Mouse (Mus musculus) heart, embryonic 12.5 days (tissue): Measurements from ENCODE around the gene Ptgs1. TPM values are rescaled to one million over a fixed set of nuclear protein-coding genes. Genes with fewer than 3 reads are reported as not detected.

Experiments
- ATAC-seq: fragments of 200-750 bp; cut with Nextera tagmentation; 2 replicates; pipeline ENCODE4 v1.8.0; 2017; ENCODE audit warnings: moderate TSS enrichment, moderate library complexity; ENCODE audit not compliant: insufficient number of reproducible peaks, low FRiP score
- H3K27ac ChIP-seq: fragments of 300-500 bp; sonication (generic); 2 replicates; pipeline ENCODE4 v1.5.1; 2016; ENCODE audit warnings: mild to moderate bottlenecking, moderate library complexity; ENCODE audit not compliant: poor library complexity, severe bottlenecking
- H3K27me3 ChIP-seq: fragments of 300-500 bp; sonication (generic); replicated peaks from 2 replicates; pipeline ENCODE4 v1.6.1; 2016; ENCODE audit warnings: mild to moderate bottlenecking, moderate library complexity
- H3K36me3 ChIP-seq: fragments of 300-500 bp; sonication (generic); 2 replicates; pipeline ENCODE4 v1.6.1; 2016; ENCODE audit warnings: mild to moderate bottlenecking, moderate library complexity
- H3K4me1 ChIP-seq: fragments of 300-500 bp; sonication (generic); replicated peaks from 2 replicates; pipeline ENCODE4 v1.6.1; 2016; ENCODE audit warnings: mild to moderate bottlenecking
- H3K4me2 ChIP-seq: fragments of 300-500 bp; sonication (generic); 2 replicates; pipeline ENCODE4 v1.6.1; 2016; ENCODE audit warnings: mild to moderate bottlenecking, moderate library complexity
- H3K4me3 ChIP-seq: fragments of 300-500 bp; sonication (generic); 2 replicates; pipeline ENCODE4 v1.5.1; 2016; ENCODE audit warnings: mild to moderate bottlenecking
- H3K9ac ChIP-seq: fragments of 300-500 bp; sonication (generic); 2 replicates; pipeline ENCODE4 v1.6.1; 2016; ENCODE audit warnings: mild to moderate bottlenecking, moderate library complexity
- H3K9me3 ChIP-seq: fragments of 300-500 bp; sonication (generic); replicated peaks from 2 replicates; pipeline ENCODE4 v1.6.1; 2016; ENCODE audit warnings: mild to moderate bottlenecking, moderate library complexity
- WGBS: fragments of 180-500 bp; shearing (Covaris S2); methylation state at CpG from one replicate; pipeline ENCODE4 v1.1.7; 2016; 5-methylcytosine and 5-hydroxymethylcytosine counted together
- polyA plus RNA-seq: library from polyadenylated mRNA; unstranded; fragments of >200 nt; fragmentation: Nextera tagmentation; extraction: Ambion mirVana; gene quantifications from 2 replicates; pipeline ENCODE4 v1.2.1, GENCODE M21; 2016

The Ptgs1 gene
- polyA plus RNA-seq, 1 experiment from 2014 or later: 25.5 TPM

DNA sequence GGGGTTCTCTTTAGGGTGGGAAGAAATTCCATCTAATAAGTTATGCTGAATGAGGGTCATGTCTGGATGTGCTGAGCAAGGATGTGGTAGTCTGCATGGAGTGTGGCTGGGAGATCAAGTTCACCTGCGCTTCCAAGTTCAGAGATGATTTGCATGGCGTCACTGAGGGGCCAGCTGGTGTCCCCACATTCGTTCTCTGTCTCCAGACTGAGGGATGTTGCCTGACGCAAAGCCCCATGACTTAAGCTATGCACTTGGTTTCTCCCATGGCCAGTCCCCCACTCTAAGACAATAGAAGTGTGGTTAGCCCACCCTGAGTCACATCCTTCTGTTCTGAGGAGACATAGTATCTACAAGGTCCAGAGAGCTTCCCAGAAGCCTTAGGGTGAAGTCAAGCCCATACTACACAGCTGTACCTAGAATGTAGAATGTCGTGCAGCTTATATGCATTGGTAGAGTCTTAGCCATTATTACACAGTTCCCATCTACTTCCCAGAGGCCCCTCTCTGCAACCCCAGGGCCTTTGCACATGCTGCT is 15.0 kb upstream of the Ptgs1 start:
- Histone ChIP-seq H3K4me2 (no peak overlapping the region), H3K27ac (no peak overlapping the region), H3K4me3 (no peak overlapping the region), H3K4me1 (peaks cover 61% of the 10 kb centered on the region), H3K9ac (no peak overlapping the region), H3K27me3 (peaks cover 22% of the 10 kb centered on the region), H3K36me3 (no peaks in the 10 kb centered on the region), H3K9me3 (no peaks in the 10 kb centered on the region)
- 81% methylated on average over 5 of the region's 5 CpGs for WGBS
- no peak for ATAC-seq

DNA sequence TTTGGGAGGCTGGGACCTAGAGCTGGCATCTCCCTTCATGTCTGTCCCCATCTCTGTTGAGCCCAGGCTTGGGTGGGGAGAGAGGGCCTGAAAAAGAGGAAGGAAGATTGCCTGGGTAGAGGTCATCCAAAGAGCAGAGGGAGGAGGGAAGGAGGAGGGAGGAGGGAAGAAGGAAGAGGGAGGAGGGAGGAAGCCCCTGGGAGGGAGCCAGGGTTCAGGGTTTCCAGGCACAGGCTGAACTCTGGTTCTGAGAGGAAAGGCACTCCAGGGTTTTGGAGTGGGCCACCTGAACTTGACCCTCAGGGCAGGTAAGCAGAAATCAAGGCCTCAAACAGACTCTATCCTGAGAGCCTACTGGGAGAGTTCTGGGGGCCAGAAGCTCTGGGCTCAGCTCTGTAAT is 13.7 kb upstream of the Ptgs1 start:
- Histone ChIP-seq H3K4me1 (peaks cover 53% of the 10 kb centered on the region), H3K4me3 (peak overlapping the region; percentile 13; the same call in 1 of the 2 replicates), H3K27ac (peak overlapping the region; percentile 62), H3K36me3 (no peaks in the 10 kb centered on the region), H3K27me3 (peaks cover 9% of the 10 kb centered on the region), H3K4me2 (peak overlapping the region; percentile 48), H3K9ac (no peak overlapping the region), H3K9me3 (no peaks in the 10 kb centered on the region)
- ATAC-seq: peak; percentile 19

DNA sequence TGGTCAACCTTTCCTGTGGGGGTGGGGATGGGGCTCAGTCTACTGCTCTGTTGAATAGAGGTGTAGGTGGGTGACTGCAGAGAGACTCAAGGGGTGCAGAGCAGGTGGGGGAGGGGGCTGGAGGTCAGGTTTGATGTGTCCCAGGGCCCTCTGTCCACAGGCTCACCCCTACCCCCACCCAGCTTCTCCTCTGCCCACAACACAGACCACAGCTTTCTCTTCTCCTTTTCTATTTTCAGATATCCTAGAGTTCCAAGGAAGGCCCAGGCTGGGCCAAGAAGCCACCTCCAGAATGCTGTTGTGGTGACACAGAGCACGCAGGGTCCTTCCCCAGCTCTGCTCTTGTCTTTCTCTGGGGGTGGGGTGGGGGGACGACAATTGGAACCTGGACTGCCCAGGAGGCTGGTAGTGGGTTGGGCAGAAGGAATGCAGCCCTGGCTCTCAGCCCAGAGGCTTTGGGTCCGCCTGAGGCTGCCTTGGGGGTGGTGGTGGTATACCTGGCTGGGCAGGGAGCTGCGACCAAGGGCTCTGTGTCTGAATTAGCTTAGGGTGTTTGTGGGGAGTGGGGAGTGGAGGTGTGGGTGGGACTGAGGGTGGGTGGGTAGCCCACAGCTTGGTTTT is 13.2 kb upstream of the Ptgs1 start:
- 0 out of 2 replicates have a peak, but pooled peaks have one; percentile 22 for ATAC-seq
- peak overlapping the region; percentile 13; the same call in 1 of the 2 replicates for H3K4me3 ChIP-seq

DNA sequence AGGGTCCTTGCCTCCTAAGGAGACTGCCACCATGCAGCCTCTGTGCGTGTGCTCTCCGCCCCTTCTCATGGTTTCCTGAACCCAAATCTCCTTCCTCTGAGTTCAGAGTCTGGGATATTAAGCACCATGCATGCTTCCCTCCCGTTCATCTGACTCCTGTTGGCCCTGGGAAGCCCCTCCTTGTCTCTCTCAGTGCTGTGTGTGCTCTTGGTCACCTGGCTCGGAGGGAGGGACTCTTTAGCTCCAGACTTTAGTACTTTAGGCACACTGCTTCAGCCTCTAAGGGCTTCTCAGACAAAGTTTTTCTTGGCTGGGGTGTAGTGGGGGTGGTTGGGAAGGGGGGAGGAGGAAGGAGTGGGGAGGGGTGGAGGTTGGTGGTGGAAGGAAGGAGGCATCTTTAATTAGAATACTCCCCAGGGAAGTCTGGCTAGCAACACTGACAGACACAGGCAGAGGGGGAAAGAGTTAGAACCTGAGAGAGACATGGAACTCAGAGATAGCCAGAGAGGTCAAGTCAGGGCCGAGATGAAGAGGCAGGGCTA is 12.5 kb upstream of the Ptgs1 start:
- 0 out of 2 replicates have a peak overlapping the region, but pooled peaks have one; percentile 4 for H3K9ac ChIP-seq
- ATAC-seq: no peak; the same call in 1 of the 2 replicates
- H3K27ac ChIP-seq: peak overlapping the region; percentile 62
- WGBS: 39% methylated on average over 5 of the region's 5 CpGs
- peak overlapping the region; percentile 48 for H3K4me2 ChIP-seq
- no peak overlapping the region for H3K4me3 ChIP-seq
- no peaks in the 10 kb centered on the region for H3K9me3 ChIP-seq
- no peaks in the 10 kb centered on the region for H3K27me3 ChIP-seq
- H3K4me1 ChIP-seq: peaks cover 42% of the 10 kb centered on the region
- H3K36me3 ChIP-seq: no peaks in the 10 kb centered on the region

More for the DNA sequence above, 13.2 kb upstream of the Ptgs1 start:
- Histone ChIP-seq H3K9me3 (no peaks in the 10 kb centered on the region), H3K27ac (peak overlapping the region; percentile 62), H3K4me2 (peak overlapping the region; percentile 48), H3K36me3 (no peaks in the 10 kb centered on the region), H3K4me1 (peaks cover 49% of the 10 kb centered on the region), H3K27me3 (peaks cover 4% of the 10 kb centered on the region), H3K9ac (0 out of 2 replicates have a peak overlapping the region, but pooled peaks have one; percentile 4)
- WGBS: 33% methylated on average over 4 of the region's 4 CpGs

DNA sequence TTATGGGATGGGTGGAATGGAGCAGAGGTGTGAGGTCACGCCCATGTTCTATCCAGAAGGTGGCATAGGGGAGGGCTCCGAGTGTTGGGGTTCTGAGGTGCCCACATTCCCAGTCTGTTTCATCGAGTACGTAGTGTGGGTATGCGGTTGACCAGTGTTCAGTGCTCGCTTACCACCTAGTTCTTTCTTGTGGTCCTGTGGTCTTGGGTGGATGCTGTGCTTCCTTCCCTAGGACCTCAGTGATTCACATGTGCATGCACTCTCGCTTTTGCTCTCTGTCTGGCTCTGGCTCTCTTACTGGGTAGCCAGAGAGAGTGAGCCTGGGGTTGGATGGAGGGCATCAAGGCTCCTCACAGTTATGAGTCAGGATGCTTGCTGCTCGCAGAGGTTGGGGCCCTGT is 10.1 kb upstream of the Ptgs1 start:
- Histone ChIP-seq H3K27me3 (no peaks in the 10 kb centered on the region), H3K4me3 (no peak overlapping the region), H3K9ac (no peak overlapping the region), H3K9me3 (no peaks in the 10 kb centered on the region), H3K4me1 (peaks cover 41% of the 10 kb centered on the region), H3K36me3 (no peaks in the 10 kb centered on the region), H3K4me2 (no peak overlapping the region), H3K27ac (no peak overlapping the region)
- ATAC-seq: no peak
- 84% methylated on average over 8 of the region's 8 CpGs for WGBS

- 84% methylated on average over 4 of the region's 4 CpGs for WGBS
- no peak for ATAC-seq
- no peak overlapping the region for H3K27ac ChIP-seq
Measured at GRCm38 (mm10) chr2:36220891-36221290, 9.3 kb upstream of the Ptgs1 start.

GRCm38 (mm10) chr2:36222168-36222848 is 7.9 kb upstream of the Ptgs1 start:
- H3K27me3 ChIP-seq: no peaks in the 10 kb centered on the region; the same call in 1 of the 2 replicates
- no peak for ATAC-seq
- no peak overlapping the region for H3K9ac ChIP-seq
- no peak overlapping the region for H3K4me3 ChIP-seq
- H3K36me3 ChIP-seq: no peaks in the 10 kb centered on the region
- H3K4me1 ChIP-seq: peaks cover 25% of the 10 kb centered on the region
- 63% methylated on average over 7 of the region's 7 CpGs for WGBS
- H3K9me3 ChIP-seq: no peaks in the 10 kb centered on the region
- no peak overlapping the region for H3K27ac ChIP-seq
- H3K4me2 ChIP-seq: no peak overlapping the region

More at GRCm38 (mm10) chr2:36220891-36221290, 9.3 kb upstream of the Ptgs1 start:
- no peak overlapping the region for H3K4me3 ChIP-seq
- H3K36me3 ChIP-seq: no peaks in the 10 kb centered on the region
- H3K4me1 ChIP-seq: peaks cover 39% of the 10 kb centered on the region
- no peak overlapping the region for H3K9ac ChIP-seq
- H3K27me3 ChIP-seq: no peaks in the 10 kb centered on the region
- no peak overlapping the region for H3K4me2 ChIP-seq
- H3K9me3 ChIP-seq: no peaks in the 10 kb centered on the region

- Histone ChIP-seq H3K27ac (no peak overlapping the region), H3K36me3 (no peaks in the 10 kb centered on the region), H3K4me3 (no peak overlapping the region), H3K4me2 (no peak overlapping the region), H3K4me1 (peaks cover 14% of the 10 kb centered on the region), H3K9ac (no peak overlapping the region), H3K27me3 (no peaks in the 10 kb centered on the region; the same call in 1 of the 2 replicates), H3K9me3 (no peaks in the 10 kb centered on the region)
- no peak for ATAC-seq
Measured at GRCm38 (mm10) chr2:36223436-36223835, 6.8 kb upstream of the Ptgs1 start.

GRCm38 (mm10) chr2:36224153-36224552 is 6.1 kb upstream of the Ptgs1 start:
- Histone ChIP-seq H3K9ac (no peak overlapping the region), H3K4me1 (peaks cover 14% of the 10 kb centered on the region), H3K27me3 (peaks cover 2% of the 10 kb centered on the region; the same call in 1 of the 2 replicates), H3K4me2 (no peak overlapping the region), H3K4me3 (no peak overlapping the region), H3K9me3 (no peaks in the 10 kb centered on the region), H3K36me3 (no peaks in the 10 kb centered on the region), H3K27ac (no peak overlapping the region)
- whole genome bisulfite sequencing: 62% methylated on average over 7 of the region's 7 CpGs
- no peak for ATAC-seq

- no peak overlapping the region for H3K4me2 ChIP-seq
- ATAC-seq: no peak
- no peaks in the 10 kb centered on the region for H3K9me3 ChIP-seq
- H3K27ac ChIP-seq: no peak overlapping the region
- peaks cover 3% of the 10 kb centered on the region; the same call in 1 of the 2 replicates for H3K27me3 ChIP-seq
- WGBS: 24% methylated on average over 2 of the region's 2 CpGs
- no peak overlapping the region for H3K9ac ChIP-seq
- H3K36me3 ChIP-seq: no peaks in the 10 kb centered on the region
- peaks cover 14% of the 10 kb centered on the region for H3K4me1 ChIP-seq
- H3K4me3 ChIP-seq: no peak overlapping the region
Measured at GRCm38 (mm10) chr2:36224599-36224998, 5.6 kb upstream of the Ptgs1 start.

GRCm38 (mm10) chr2:36230967-36231366 is 741 bp downstream of the Ptgs1 start:
- no peak for ATAC-seq
- Histone ChIP-seq H3K4me1 (peaks cover 51% of the 10 kb centered on the region), H3K4me3 (peak overlapping the region; percentile 61), H3K27me3 (peaks cover 6% of the 10 kb centered on the region; the same call in 1 of the 2 replicates), H3K9me3 (no peaks in the 10 kb centered on the region), H3K9ac (peak overlapping the region; percentile 80), H3K27ac (peak overlapping the region; percentile 51; the same call in 1 of the 2 replicates), H3K36me3 (no peaks in the 10 kb centered on the region), H3K4me2 (peak overlapping the region; percentile 87)
- 20% methylated on average over 10 of the region's 10 CpGs for WGBS
